Mouse (Mus musculus): ENCODE data around the gene Olfr484.

DNA sequence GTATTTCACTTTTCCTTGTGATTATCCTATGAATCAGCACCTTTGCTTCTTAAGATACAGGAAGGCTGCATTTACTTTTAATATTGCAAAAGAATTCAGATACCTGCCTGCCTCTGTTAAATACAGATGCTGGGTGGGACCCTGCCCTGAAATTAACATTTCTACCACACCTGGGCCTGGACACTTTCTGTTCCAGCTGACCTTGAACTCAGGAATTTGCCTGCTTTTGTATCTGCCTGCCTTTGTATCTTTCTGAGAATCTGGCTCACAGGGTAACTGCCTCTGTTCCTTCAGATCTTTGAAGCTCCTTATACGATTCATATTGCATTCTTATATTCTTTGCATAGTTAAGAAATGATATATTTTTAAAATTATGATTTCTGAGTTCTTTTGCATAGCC lies 5.8 kb downstream of the Olfr484 start:
- no peak for TF ChIP-seq CTCF (IDR thresholded peaks at IDR 0.05; ENCODE audit: low read depth, low read length)
- no peak for TF ChIP-seq TAL1 (conservative IDR thresholded peaks at IDR 0.05; ENCODE audit: low read depth, low read length)
- no peak for TF ChIP-seq GATA1 (IDR thresholded peaks at IDR 0.05; ENCODE audit: borderline replicate concordance, low read length)
- TF ChIP-seq GATA2 (IDR thresholded peaks at IDR 0.05; ENCODE audit: borderline replicate concordance, low read depth, low read length): no peak
- TF ChIP-seq POLR2AphosphoS5 (IDR thresholded peaks at IDR 0.05; ENCODE audit: insufficient replicate concordance, low read depth, low read length): no peak
